Mouse (Mus musculus): ENCODE data around the gene Cacna1c.

- TF ChIP-seq CTCF (conservative IDR thresholded peaks at IDR 0.05; ENCODE audit: low read length) (no peak), POU5F1 (IDR thresholded peaks at IDR 0.05; ENCODE audit: borderline replicate concordance, low read length) (no peak)
These were observed 507.4 kb downstream of the Cacna1c start for GRCm38 (mm10) chr6:118688856-118689255.
